Mouse (Mus musculus) embryonic facial prominence, embryonic 15.5 days (tissue): ENCODE results near the gene Napb. TPM values are rescaled to one million over a fixed set of nuclear protein-coding genes. Genes with fewer than 3 reads are reported as not detected.
"Not testable (repeated sequence)": the region's sequence is repeated elsewhere in the genome, so short reads cannot be mapped to it uniquely, and the experiment has no call there.

ENCODE experiments used
- ATAC-seq: fragments of 200-750 bp; cut with Nextera tagmentation; 2 replicates; pipeline ENCODE4 v1.8.0; 2017; ENCODE audit warnings: low read depth, moderate TSS enrichment; ENCODE audit not compliant: insufficient number of reproducible peaks, low FRiP score, low TSS enrichment
- H3K27ac ChIP-seq: fragments of 300-500 bp; sonication (generic); replicated peaks from 2 replicates; pipeline ENCODE4 v1.5.1; 2015; ENCODE audit warnings: mild to moderate bottlenecking, inconsistent platforms
- H3K27me3 ChIP-seq: fragments of 300-500 bp; sonication (generic); 2 replicates; pipeline ENCODE4 v1.6.1; 2015; ENCODE audit warnings: inconsistent platforms
- H3K36me3 ChIP-seq: fragments of 300-500 bp; sonication (generic); 2 replicates; pipeline ENCODE4 v1.6.1; 2015; ENCODE audit warnings: mild to moderate bottlenecking, inconsistent platforms
- H3K4me1 ChIP-seq: fragments of 300-500 bp; sonication (generic); 2 replicates; pipeline ENCODE4 v1.6.1; 2015; ENCODE audit warnings: inconsistent platforms
- H3K4me2 ChIP-seq: fragments of 300-500 bp; sonication (generic); replicated peaks from 2 replicates; pipeline ENCODE4 v1.6.1; 2015; ENCODE audit warnings: mild to moderate bottlenecking, inconsistent platforms
- H3K4me3 ChIP-seq: fragments of 300-500 bp; sonication (generic); replicated peaks from 2 replicates; pipeline ENCODE4 v1.5.1; 2015; ENCODE audit warnings: mild to moderate bottlenecking, inconsistent platforms
- H3K9ac ChIP-seq: fragments of 300-500 bp; sonication (generic); 2 replicates; pipeline ENCODE4 v1.6.1; 2015; ENCODE audit warnings: inconsistent platforms
- H3K9me3 ChIP-seq: fragments of 300-500 bp; sonication (generic); replicated peaks from 2 replicates; pipeline ENCODE4 v1.6.1; 2016; ENCODE audit warnings: inconsistent platforms
- WGBS: fragments of 180-500 bp; shearing (Covaris S2); methylation state at CpG from one replicate; pipeline ENCODE4 v1.1.7; 2015; 5-methylcytosine and 5-hydroxymethylcytosine counted together
- polyA plus RNA-seq: library from polyadenylated mRNA; unstranded; fragments of >200 nt; fragmentation: Nextera tagmentation; extraction: Ambion mirVana; gene quantifications from 2 replicates; pipeline ENCODE4 v1.2.1, GENCODE M21; 2015

Napb gene
- 4.6 and 5.6 TPM in 2 replicates for polyA plus RNA-seq

DNA sequence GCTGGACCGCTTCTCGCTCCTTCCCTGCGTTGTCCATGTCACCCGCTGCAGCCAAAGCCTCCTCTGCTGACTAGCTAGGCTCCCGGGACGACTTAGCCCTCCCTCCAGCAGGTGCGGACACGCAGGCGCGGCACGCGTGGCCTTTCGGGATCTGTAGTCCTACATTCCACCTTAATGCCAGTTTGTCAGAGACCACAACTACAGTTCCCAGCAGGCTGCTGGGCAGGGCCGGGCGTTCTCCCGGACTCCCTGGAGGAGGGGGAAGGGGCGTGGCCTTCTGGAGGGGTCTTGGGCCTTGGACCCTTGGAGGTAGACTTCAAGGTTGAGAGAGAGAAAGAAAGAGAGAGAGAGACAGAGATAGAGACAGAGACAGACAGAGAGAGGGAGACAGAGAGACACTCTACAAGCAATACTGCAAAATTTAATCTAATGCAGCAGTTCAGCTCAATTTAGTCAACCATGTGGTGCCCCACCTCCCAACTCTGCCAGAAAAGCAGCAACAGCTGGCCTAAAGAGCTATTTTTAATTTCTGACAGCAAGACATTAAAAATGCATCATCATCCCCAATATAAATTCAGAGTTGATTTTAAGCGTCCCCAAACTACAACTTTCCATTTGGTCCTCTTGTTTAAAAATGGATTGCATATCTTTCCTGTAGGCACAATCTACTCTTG is at the start of gene Napb:
Gene Napb (minus strand): TSS at position 141 of the 674 bp plus-strand sequence.
- Histone ChIP-seq H3K27me3 (no peaks in the 10 kb centered on the region), H3K9me3 (no peaks in the 10 kb centered on the region), H3K9ac (peak within 1 kb of the TSS; percentile 72), H3K36me3 (no peaks in the 10 kb centered on the region), H3K27ac (peak within 1 kb of the TSS; percentile 65), H3K4me1 (peaks cover 13% of the 10 kb centered on the region; the same call in 1 of the 2 replicates), H3K4me3 (peak within 1 kb of the TSS; percentile 77), H3K4me2 (peak within 1 kb of the TSS; percentile 87)
- WGBS, result 3% methylated on average over 18 of the region's 18 CpGs
- ATAC-seq, result peak; percentile 99

DNA sequence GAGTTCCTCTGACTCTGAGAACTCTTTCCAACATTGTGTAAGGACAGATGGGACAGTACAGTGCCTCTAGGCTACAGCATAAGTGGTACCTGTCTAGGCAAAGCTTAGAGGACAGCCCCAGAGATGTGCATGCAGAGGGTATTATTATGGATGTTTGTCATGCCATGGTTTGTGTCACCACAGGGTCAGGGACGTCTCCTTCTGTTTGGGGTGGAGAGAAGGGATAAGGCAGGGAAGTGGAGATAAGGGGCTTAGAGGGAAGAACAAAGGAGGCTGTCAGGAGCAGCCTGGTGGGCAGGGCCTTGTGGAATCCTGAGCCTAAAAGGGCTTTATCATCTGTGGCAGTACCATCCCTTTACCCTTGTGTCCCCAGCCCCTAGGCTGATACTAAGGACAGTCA is 49.4 kb upstream of the Napb start, which contains the start of gene 8030411F24Rik:
Gene 8030411F24Rik (plus strand): TSS at position 301 of the 400 bp plus-strand sequence.
- H3K4me2 ChIP-seq, result no peak within 1 kb of the TSS
- WGBS, result 0% methylated on average over 1 of the region's 1 CpGs
- H3K9ac ChIP-seq, result no peak within 1 kb of the TSS
- H3K4me3 ChIP-seq, result no peak within 1 kb of the TSS
- H3K9me3 ChIP-seq, result no peaks in the 10 kb centered on the region
- H3K4me1 ChIP-seq, result no peaks in the 10 kb centered on the region
- no peaks in the 10 kb centered on the region for H3K27me3 ChIP-seq
- H3K36me3 ChIP-seq, result no peaks in the 10 kb centered on the region
- no peak within 1 kb of the TSS for H3K27ac ChIP-seq
- no peak for ATAC-seq

DNA sequence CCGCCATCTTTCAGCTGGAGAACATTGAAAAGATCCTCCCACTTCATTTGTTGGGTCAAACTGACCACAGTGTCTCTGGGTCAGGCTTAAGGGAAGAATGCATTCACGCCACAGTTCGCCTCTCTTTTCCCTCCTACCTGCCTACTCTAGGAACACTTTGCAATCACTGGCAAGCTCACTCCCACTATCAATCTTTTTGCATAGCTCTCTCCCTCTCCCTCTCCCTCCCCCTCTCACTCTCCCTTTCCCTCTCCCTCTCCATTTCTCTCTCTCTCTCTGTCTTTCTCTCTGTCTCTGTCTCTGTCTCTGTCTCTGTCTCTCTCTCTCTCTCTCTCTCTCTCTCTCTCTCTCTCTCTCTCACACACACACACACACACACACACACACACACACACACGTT is 39.1 kb upstream of the Napb start, which contains the start of gene Cst11:
Gene Cst11 (minus strand): TSS at position 101 of the 400 bp plus-strand sequence.
- ATAC-seq, H3K27me3 ChIP-seq, H3K27ac ChIP-seq, H3K4me3 ChIP-seq, H3K36me3 ChIP-seq, H3K4me2 ChIP-seq, H3K9me3 ChIP-seq, H3K9ac ChIP-seq, H3K4me1 ChIP-seq: not testable (repeated sequence)
- 83% methylated on average over 4 of the region's 4 CpGs for WGBS

DNA sequence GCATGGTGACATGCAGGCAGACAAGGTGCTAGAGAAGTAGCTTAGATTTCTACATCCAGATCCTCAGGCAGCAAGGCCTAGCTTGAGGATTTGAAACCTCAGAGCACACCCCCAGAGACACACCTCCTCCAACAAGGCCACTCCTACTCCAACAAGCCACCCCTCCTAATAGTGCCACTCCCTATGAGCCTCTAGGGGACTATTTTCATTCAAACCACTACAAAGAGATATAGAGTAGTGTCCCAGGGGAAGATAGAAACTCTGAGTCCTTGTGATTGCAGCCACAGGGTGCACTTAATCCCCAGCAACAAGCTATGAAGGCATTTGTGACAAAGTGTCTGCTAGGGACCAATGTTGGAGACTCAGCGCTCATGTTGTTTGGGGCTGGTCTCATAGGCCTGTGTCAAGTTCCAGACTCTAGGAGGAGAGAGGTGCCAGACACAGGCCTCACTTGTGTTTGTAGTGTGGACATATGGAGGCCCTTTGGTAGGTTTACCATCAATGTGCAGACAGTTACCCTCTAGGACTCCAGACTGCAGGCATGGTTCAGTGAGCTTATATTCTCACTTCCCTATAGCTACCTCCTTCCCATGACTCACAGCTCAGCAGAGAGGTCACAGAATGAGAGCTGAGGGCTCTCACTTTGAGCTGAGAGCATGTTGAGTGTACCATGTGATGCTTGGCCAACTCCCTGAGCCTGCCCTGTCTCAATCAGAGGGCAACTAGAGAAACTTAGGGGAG is 31.6 kb upstream of the Napb start:
- WGBS, result 96% methylated on average over 1 of the region's 1 CpGs
- no peak for ATAC-seq
- Histone ChIP-seq H3K9me3 (no peaks in the 10 kb centered on the region), H3K9ac (no peak overlapping the region), H3K4me3 (no peak overlapping the region), H3K4me1 (no peaks in the 10 kb centered on the region), H3K27ac (no peak overlapping the region), H3K4me2 (no peak overlapping the region), H3K36me3 (no peaks in the 10 kb centered on the region), H3K27me3 (no peaks in the 10 kb centered on the region)

DNA sequence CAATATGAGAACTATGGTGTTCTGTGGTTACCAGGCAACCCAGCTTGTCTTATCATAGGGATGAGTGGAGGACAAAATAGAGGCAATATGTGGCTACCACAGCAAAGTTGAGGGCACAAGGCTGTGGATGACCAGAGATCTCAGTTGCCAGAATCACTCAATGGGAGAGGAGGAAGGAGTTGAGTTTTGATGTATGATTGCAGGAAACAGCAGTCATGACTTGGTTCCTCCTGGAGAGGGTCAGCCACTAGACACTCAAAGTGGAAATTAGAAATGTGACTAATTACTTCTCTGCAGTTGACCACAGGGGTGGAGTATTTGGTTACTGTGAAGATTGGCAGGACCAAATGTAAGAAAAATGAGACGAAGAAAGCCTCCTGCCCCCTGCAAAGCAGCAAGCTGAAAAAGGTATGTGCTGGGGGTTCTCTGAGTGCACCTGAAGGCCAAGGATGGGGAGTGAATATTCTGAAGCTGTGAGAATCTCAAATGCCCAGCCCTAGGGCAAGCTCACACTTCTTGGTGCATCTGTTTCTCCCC is 22.1 kb upstream of the Napb start:
- Histone ChIP-seq H3K27me3 (no peaks in the 10 kb centered on the region), H3K9me3 (no peaks in the 10 kb centered on the region), H3K4me2 (no peak overlapping the region), H3K27ac (no peak overlapping the region), H3K4me1 (no peaks in the 10 kb centered on the region), H3K36me3 (no peaks in the 10 kb centered on the region), H3K4me3 (no peak overlapping the region), H3K9ac (no peak overlapping the region)
- ATAC-seq, result no peak
- 39% methylated on average over 1 of the region's 1 CpGs for WGBS

DNA sequence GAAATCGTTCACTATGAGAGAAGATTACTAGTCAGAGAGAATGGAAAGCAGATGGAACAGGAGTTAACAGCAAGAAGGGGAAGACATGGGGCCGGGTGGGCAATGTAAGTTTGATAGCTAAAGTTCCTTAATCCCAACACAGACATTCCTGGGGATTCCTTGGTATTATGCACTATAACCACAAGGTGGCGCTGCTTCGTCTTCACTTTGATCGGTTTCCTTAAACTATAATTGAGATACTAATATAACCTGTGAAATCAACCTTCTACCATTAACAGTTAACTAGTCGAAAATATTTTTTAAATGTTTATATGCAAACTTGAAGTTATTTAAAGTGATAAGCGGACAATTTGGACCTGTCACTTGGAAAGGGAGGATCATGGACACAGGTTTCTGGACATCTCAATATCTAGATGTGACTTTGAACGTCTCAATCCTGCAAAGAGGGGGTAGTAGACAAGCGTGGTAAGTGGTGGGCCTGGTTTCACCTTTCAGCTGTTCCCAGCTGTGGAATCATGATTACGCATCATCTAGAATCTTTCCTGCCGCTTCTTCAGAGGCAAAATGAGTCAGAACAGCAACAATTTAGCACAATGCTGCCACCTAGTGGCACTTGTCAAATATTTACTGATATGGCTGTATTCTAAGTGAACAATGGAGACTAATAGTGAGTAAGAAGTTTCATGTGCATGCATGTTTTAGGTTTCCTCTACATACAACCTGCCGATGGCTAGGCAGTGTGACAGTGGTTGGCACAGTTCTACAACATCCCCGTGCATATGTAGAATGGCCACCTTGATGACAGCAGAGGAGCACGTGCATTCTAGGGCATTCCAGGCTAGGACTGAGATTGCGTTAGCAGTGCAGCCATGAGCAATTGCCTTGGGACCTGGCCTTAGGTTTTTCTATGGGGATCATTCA is 19.9 kb upstream of the Napb start:
- H3K27me3 ChIP-seq, result no peaks in the 10 kb centered on the region
- no peaks in the 10 kb centered on the region for H3K9me3 ChIP-seq
- no peaks in the 10 kb centered on the region for H3K36me3 ChIP-seq
- 15% methylated on average over 15 of the region's 15 CpGs for WGBS
- H3K4me2 ChIP-seq, result peak overlapping the region; percentile 61
- ATAC-seq, result no peak; the same call in 1 of the 2 replicates
- peak overlapping the region; percentile 31 for H3K4me3 ChIP-seq
- H3K27ac ChIP-seq, result no peak overlapping the region
- no peaks in the 10 kb centered on the region for H3K4me1 ChIP-seq
- no peak overlapping the region for H3K9ac ChIP-seq

DNA sequence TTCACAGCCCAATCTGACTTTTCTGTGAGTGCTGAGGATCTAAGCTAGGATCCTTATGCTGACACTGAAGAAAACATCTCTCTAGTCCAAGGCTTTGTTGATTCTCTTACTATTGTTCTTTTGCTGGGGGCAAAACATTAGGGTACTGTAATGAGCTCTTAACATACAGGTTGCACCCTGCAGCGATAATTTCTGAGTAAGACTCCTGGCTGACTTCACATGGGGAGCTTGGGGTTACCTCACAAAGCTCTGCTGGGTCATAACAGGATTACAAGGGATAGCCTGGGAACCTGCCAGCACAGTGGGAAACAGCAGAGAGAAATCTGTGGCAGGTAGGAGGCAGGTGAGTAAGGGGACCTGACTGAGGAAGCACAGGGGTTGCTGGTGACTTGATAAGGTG is 17.8 kb upstream of the Napb start, which contains the start of gene Cstl1:
Gene Cstl1 (plus strand): TSS at position 301 of the 400 bp plus-strand sequence.
- no peaks in the 10 kb centered on the region for H3K27me3 ChIP-seq
- WGBS, result 77% methylated on average over 1 of the region's 1 CpGs
- H3K36me3 ChIP-seq, result no peaks in the 10 kb centered on the region
- no peaks in the 10 kb centered on the region for H3K4me1 ChIP-seq
- no peak within 1 kb of the TSS for H3K4me2 ChIP-seq
- H3K9ac ChIP-seq, result no peak within 1 kb of the TSS
- H3K27ac ChIP-seq, result no peak within 1 kb of the TSS
- no peak within 1 kb of the TSS for H3K4me3 ChIP-seq
- H3K9me3 ChIP-seq, result no peaks in the 10 kb centered on the region
- no peak for ATAC-seq

DNA sequence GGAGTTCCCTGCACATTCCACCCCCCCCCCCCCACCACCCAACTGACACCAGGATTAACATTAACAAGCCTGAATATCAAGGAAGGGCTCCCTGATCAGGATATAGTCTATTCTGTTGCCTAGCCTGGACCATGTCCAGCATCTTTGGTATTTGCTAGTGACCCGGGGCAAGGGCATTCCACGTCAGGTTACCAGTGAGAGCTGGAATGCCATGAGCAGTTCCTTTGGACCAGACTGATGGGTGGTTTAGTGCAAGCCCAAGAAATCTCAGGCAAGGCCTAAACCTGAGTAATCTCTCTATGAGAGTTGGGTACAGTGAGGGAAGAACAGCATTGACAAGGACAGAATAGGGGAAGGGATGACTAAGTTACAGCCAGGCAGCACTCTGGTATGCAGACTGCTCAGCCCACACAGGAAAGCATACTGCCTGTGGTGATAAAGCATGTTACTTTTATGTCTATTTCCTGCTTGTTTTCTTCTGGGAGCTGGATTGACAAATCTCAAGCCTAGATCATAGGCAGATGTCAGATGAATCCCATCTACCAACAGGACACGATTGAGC is 11.7 kb upstream of the Napb start:
- no peak overlapping the region for H3K4me3 ChIP-seq
- H3K27ac ChIP-seq, result no peak overlapping the region
- ATAC-seq, result no peak
- 71% methylated on average over 3 of the region's 3 CpGs for WGBS
- H3K4me2 ChIP-seq, result no peak overlapping the region
- H3K9ac ChIP-seq, result no peak overlapping the region
- no peaks in the 10 kb centered on the region for H3K36me3 ChIP-seq
- H3K9me3 ChIP-seq, result no peaks in the 10 kb centered on the region
- no peaks in the 10 kb centered on the region for H3K4me1 ChIP-seq
- no peaks in the 10 kb centered on the region for H3K27me3 ChIP-seq

DNA sequence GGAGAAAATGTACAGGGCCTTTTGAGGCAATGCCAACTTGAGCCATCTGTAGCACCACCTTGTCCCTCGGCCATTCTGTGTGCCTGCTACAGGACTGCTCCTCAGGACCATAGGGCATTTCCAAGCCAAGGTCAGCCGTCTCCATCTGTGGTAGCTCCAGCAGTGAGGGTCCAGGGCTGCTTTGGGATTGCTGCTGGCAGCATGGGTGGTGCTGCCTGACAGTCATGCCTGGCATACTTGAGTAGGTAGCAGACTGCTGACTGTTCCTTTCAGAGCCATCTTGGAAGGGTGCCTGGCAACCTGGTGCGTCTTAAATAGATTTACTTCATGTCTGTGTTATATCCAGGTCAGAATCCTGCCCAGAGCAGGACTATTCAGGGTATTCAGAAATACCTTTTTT is 10.7 kb upstream of the Napb start:
- H3K9me3 ChIP-seq, result no peaks in the 10 kb centered on the region
- no peaks in the 10 kb centered on the region for H3K4me1 ChIP-seq
- H3K9ac ChIP-seq, result no peak overlapping the region
- WGBS, result 76% methylated on average over 3 of the region's 3 CpGs
- H3K27ac ChIP-seq, result no peak overlapping the region
- H3K4me2 ChIP-seq, result no peak overlapping the region
- H3K36me3 ChIP-seq, result no peaks in the 10 kb centered on the region
- no peak for ATAC-seq
- H3K4me3 ChIP-seq, result no peak overlapping the region
- no peaks in the 10 kb centered on the region for H3K27me3 ChIP-seq

DNA sequence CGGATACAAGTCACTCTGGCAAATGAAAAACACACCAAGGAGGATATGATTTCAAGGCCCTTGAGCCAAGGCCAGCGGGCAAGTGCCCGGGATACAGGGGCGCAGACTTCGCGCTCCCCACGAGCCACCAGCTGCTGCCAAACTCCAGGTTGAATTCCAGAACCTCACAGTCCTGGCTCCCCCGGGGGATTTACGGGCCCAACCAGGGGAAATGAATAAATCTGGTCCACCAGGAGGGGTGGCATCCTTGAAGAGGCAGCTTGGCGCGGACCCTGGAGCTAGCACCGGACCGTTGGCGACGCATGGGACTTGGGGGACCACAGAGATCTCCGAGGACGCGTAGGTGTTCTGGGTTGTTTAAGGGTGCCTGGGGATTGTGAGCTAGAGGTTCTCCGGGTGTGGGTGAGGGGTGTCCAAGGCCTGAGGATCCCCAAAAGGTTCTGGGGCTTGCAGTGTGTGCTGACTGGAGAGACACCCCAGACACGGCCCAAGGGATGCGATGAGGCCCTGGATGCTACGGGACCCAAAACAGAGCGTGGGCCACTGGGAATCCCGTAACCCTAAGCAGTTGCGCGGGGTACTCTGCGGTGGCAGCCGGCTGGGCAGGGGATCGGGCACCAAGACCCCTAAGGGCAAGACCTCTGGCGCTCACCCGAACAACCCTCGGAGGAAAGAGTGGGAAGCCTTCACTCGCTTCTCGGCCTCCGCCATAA is 497 bp downstream of the Napb start:
- no peaks in the 10 kb centered on the region for H3K36me3 ChIP-seq
- peak overlapping the region; percentile 77 for H3K4me3 ChIP-seq
- peak overlapping the region; percentile 87 for H3K4me2 ChIP-seq
- peak; percentile 71 for ATAC-seq
- peaks cover 13% of the 10 kb centered on the region; the same call in 1 of the 2 replicates for H3K4me1 ChIP-seq
- H3K27me3 ChIP-seq, result no peaks in the 10 kb centered on the region
- H3K27ac ChIP-seq, result peak overlapping the region; percentile 65
- no peaks in the 10 kb centered on the region for H3K9me3 ChIP-seq
- H3K9ac ChIP-seq, result peak overlapping the region; percentile 72
- under 1% methylated on average over 35 of the region's 35 CpGs for WGBS
